Comparison of ENCODE assay signal across 19 mouse cellular contexts in the genomic region with DNA sequence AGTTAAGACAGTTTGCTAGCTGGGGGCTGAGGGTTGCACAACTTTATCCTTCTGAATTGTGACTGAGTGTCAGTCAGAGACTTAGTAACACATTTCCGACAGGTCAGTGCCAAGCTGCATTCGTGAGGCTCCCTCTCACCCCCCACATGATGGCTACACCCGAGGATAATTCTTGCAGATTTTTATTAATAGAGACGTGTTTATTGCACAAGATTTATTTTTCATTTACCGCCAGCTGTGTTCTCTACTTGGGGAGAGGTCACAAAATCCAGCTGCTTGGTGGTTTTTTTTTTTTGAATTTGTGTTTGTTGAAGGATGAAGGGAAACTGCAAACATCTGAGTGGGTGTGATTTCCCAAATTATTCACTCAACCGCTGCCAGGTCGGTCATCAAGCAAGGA.
"Had no signal": no experiment of that assay in that cellular context is flagged by ENCODE, and none has a peak within 500 bp of the region (broad histone marks: within the 10 kb centered on the region; RNA-seq: fewer than 3 reads in every experiment).

No protein-coding gene starts in this region.

- H3K4me2 ChIP-seq: liver, embryonic 12.5 days; lung, embryonic 15.5 days; midbrain, embryonic 12.5 days; neural tube, embryonic 13.5 days; neural tube, embryonic 15.5 days had no signal

- H3K4me1 ChIP-seq: liver, embryonic 12.5 days; lung, embryonic 15.5 days; midbrain, embryonic 10.5 days; midbrain, embryonic 12.5 days; neural tube, embryonic 13.5 days; neural tube, embryonic 15.5 days had no signal

- H3K4me3 ChIP-seq: liver, embryonic 12.5 days; lung, embryonic 15.5 days; megakaryocyte, embryonic 14.5 days; midbrain, embryonic 10.5 days; midbrain, embryonic 12.5 days; myocyte; neural tube, embryonic 13.5 days; neural tube, embryonic 15.5 days had no signal

- ATAC-seq: liver, embryonic 12.5 days; midbrain, embryonic 16.5 days had no signal

- DNase-seq: midbrain, embryonic 14.5 days; retina, postnatal 1 day; right cerebral cortex, adult 18-20 months; right cerebral cortex, postnatal 25 days; right cerebral cortex, postnatal 4 days; spleen, adult 18-20 months; thymus, adult 2 months; thymus, postnatal 25 days; thymus, postnatal 4 days had no signal

- H3K27me3 ChIP-seq: liver, embryonic 12.5 days; lung, embryonic 15.5 days; megakaryocyte, embryonic 14.5 days; midbrain, embryonic 12.5 days; neural tube, embryonic 13.5 days; neural tube, embryonic 15.5 days had no signal

- H3K27ac ChIP-seq: liver, embryonic 12.5 days; liver, embryonic 14.5 days; lung, embryonic 15.5 days; midbrain, embryonic 10.5 days; midbrain, embryonic 12.5 days; neural tube, embryonic 13.5 days; neural tube, embryonic 15.5 days had no signal

- H3K9me3 ChIP-seq: liver, embryonic 12.5 days; lung, embryonic 15.5 days; midbrain, embryonic 12.5 days; neural tube, embryonic 13.5 days; neural tube, embryonic 15.5 days had no signal

- H3K9ac ChIP-seq: liver, embryonic 12.5 days; liver, embryonic 14.5 days; lung, embryonic 15.5 days; midbrain, embryonic 12.5 days; neural tube, embryonic 13.5 days; neural tube, embryonic 15.5 days had no signal
